Mouse (Mus musculus) embryonic fibroblast, embryonic 13.5 days (primary cell): ENCODE data around the gene Cstf1.

Source experiments
- CTCF ChIP-seq: IDR thresholded peaks from 2 replicates; pipeline ENCODE4 v1.5.1; 2011; ENCODE audit warnings: mild to moderate bottlenecking, control low read depth, low read length, moderate library complexity, borderline replicate concordance; ENCODE audit not compliant: insufficient read depth
- POLR2A ChIP-seq: IDR thresholded peaks from 2 replicates; pipeline ENCODE4 v1.6.1; 2011; ENCODE audit warnings: low read depth, mild to moderate bottlenecking, control low read depth, low read length, moderate library complexity

- no peak for TF ChIP-seq CTCF
- no peak for TF ChIP-seq POLR2A
These were observed 25.5 kb downstream of the Cstf1 start for GRCm38 (mm10) chr2:172395961-172396360.
